Mouse (Mus musculus) ES-E14 (cell line): Measurements from ENCODE around the gene Mob3b.

Experiments
- CHD2 ChIP-seq: IDR thresholded peaks from 2 replicates; pipeline ENCODE4 v1.6.1; 2014; ENCODE audit warnings: mild to moderate bottlenecking, low read depth, low read length, inconsistent platforms
- HCFC1 ChIP-seq: IDR thresholded peaks from 2 replicates; pipeline ENCODE4 v1.6.1; 2012; ENCODE audit warnings: low read length, inconsistent platforms, borderline replicate concordance; ENCODE audit not compliant: insufficient read depth
- ZC3H11A ChIP-seq: IDR thresholded peaks from 2 replicates; pipeline ENCODE4 v1.6.1; 2012; ENCODE audit warnings: low read depth, mild to moderate bottlenecking, inconsistent platforms, low read length, borderline replicate concordance

DNA sequence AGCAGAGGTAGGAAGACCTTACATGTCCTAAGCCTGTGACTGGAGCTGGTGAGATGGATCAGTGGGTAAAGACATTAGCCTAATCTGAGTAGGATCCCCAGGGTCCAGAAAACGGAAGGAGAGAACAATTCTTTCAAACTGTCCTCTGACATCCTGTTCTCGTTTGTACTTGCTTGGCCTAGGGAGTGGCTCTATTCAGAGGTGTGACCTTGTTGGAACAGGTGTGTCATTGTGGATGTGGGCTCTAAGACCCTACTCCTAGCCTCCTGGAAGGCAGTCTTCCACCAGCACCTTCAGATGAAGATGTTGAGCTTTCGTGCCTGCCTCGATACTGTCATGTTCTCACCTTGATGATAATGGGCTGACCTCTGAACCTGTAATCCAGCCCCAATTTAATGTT, 251.1 kb downstream of the Mob3b start:
- TF ChIP-seq HCFC1 (no peak), CHD2 (no peak), ZC3H11A (no peak)
